Mouse (Mus musculus): ENCODE measurements at regions not wholly inside any gene's neighbourhood (a gene's known extent, or its start where the extent isn't known, plus 50 kb on each side); places are given as distances from the start of the nearest gene placed in this dataset.
"Not testable (repeated sequence)": the region's sequence is repeated elsewhere in the genome, so short reads cannot be mapped to it uniquely, and the experiment has no call there.

GRCm38 (mm10) chr12:92884014-92884413 is 1035.1 kb upstream of the Sel1l start:
- not testable (repeated sequence) for TF ChIP-seq CTCF (IDR thresholded peaks at IDR 0.05; ENCODE audit: extremely low read depth, insufficient read length, insufficient replicate concordance, low read depth, low read length); POLR2A (IDR thresholded peaks at IDR 0.05; ENCODE audit: low read depth, low read length)
